In genomic region chr10:93938844-93939271, GRCm38 (mm10) we compare ENCODE assay signal across 17 mouse cellular contexts. TPM values are rescaled to one million over a fixed set of nuclear protein-coding genes. Genes with fewer than 3 reads are reported as not detected.
DNase-seq lines count a peak whose midpoint lies in the region; ATAC-seq and TF ChIP-seq lines count a peak whose summit lies in the region.
"Had no signal": no experiment of that assay in that cellular context is flagged by ENCODE, and none has a peak within 500 bp of the region (broad histone marks: within the 10 kb centered on the region; RNA-seq: fewer than 3 reads in every experiment).

No protein-coding gene starts in this region.

- no peak overlapping the region for H3K9ac ChIP-seq in forebrain, embryonic 16.5 days (replicated peaks; ENCODE audit: low read depth, low read length)
- H3K9ac ChIP-seq in forebrain, embryonic 13.5 days = no peak overlapping the region
- H3K9ac ChIP-seq in CH12.LX (ENCODE audit: insufficient read depth, low read depth) = no peak overlapping the region
- H3K9ac ChIP-seq in hindbrain, embryonic 13.5 days = no peak overlapping the region
- H3K9ac ChIP-seq: embryonic facial prominence, embryonic 13.5 days; intestine, embryonic 15.5 days; limb, embryonic 13.5 days; liver, postnatal 0 days had no signal

- peak overlapping the region; percentile 36 for H3K4me2 ChIP-seq in forebrain, embryonic 16.5 days (ENCODE audit: low read length)
- H3K4me2 ChIP-seq in forebrain, embryonic 13.5 days = no peak overlapping the region
- peak overlapping the region; percentile 91 for H3K4me2 ChIP-seq in CH12.LX (ENCODE audit: insufficient read depth, low read depth, poor library complexity, severe bottlenecking)
- H3K4me2 ChIP-seq in hindbrain, embryonic 13.5 days = no peak overlapping the region
- H3K4me2 ChIP-seq: embryonic facial prominence, embryonic 13.5 days; intestine, embryonic 15.5 days; limb, embryonic 13.5 days had no signal

- peaks cover 9% of the 10 kb centered on the region for H3K4me1 ChIP-seq in forebrain, embryonic 16.5 days (replicated peaks; ENCODE audit: control insufficient read depth, insufficient read depth, low read length)
- H3K4me1 ChIP-seq in forebrain, embryonic 13.5 days = 0 out of 2 replicates have a peak, but pooled peaks cover 8% of the 10 kb centered on the region
- H3K4me1 ChIP-seq in CH12.LX (ENCODE audit: control insufficient read depth in 1 of 2, insufficient read depth in 2 of 2) = peaks cover 0 to 20% of the 10 kb centered on the region in 2 experiments; a peak in 2 of 4 replicates
- peaks cover 6% of the 10 kb centered on the region for H3K4me1 ChIP-seq in hindbrain, embryonic 13.5 days (replicated peaks)

- dilution Hi-C loops in CH12.LX (cut with MboI; ENCODE audit: extremely low pct_ligation_motif_present, extremely low pct_unique_long_range_greater_than_20kb, low sequenced_read_pairs) = no loop called here

- H3K27me3 ChIP-seq in forebrain, embryonic 16.5 days (replicated peaks; ENCODE audit: control insufficient read depth, insufficient read depth, low read length) = no peaks in the 10 kb centered on the region
- H3K27me3 ChIP-seq in forebrain, embryonic 13.5 days = no peaks in the 10 kb centered on the region
- no peaks in the 10 kb centered on the region for H3K27me3 ChIP-seq in CH12.LX (replicated peaks)
- H3K27me3 ChIP-seq in hindbrain, embryonic 13.5 days = no peaks in the 10 kb centered on the region
- H3K27me3 ChIP-seq: embryonic facial prominence, embryonic 13.5 days; intestine, embryonic 15.5 days; limb, embryonic 13.5 days had no signal

- H3K36me3 ChIP-seq in forebrain, embryonic 16.5 days (ENCODE audit: control insufficient read depth, insufficient read depth) = no peaks in the 10 kb centered on the region
- no peaks in the 10 kb centered on the region for H3K36me3 ChIP-seq in forebrain, embryonic 13.5 days (ENCODE audit: poor library complexity, severe bottlenecking)
- H3K36me3 ChIP-seq in CH12.LX (replicated peaks in 1 of 2; ENCODE audit: control insufficient read depth in 1 of 2, insufficient read depth in 1 of 2, low read length in 1 of 2) = no peaks in the 10 kb centered on the region
- no peaks in the 10 kb centered on the region for H3K36me3 ChIP-seq in hindbrain, embryonic 13.5 days
- H3K36me3 ChIP-seq: embryonic facial prominence, embryonic 13.5 days; intestine, embryonic 15.5 days; limb, embryonic 13.5 days had no signal

- 44% methylated on average over 20 of the region's 20 CpGs for WGBS in forebrain, embryonic 16.5 days
- WGBS in forebrain, embryonic 13.5 days = 62% methylated on average over 20 of the region's 20 CpGs
- WGBS in hindbrain, embryonic 13.5 days = 90% methylated on average over 20 of the region's 20 CpGs

- no peak for TF ChIP-seq POLR2A in CH12.LX (IDR thresholded peaks at IDR 0.05; ENCODE audit: low read depth, low read length)

- TF ChIP-seq CTCF in CH12.LX (conservative IDR thresholded peaks at IDR 0.05 in 1 of 2, IDR thresholded peaks at IDR 0.05 in 1 of 2; ENCODE audit: low read depth in 2 of 2, low read length in 2 of 2) = no peak

- 0 out of 2 replicates have a peak, but pooled peaks have one; percentile 40 for ATAC-seq in forebrain, embryonic 16.5 days
- ATAC-seq in forebrain, embryonic 13.5 days = no peak
- no peak for ATAC-seq in hindbrain, embryonic 13.5 days (ENCODE audit: low FRiP score)
- ATAC-seq: intestine, embryonic 15.5 days; liver, postnatal 0 days had no signal

- H3K4me3 ChIP-seq in forebrain, embryonic 16.5 days (replicated peaks; ENCODE audit: low read length) = no peak overlapping the region
- H3K4me3 ChIP-seq in forebrain, embryonic 13.5 days = no peak overlapping the region
- H3K4me3 ChIP-seq in CH12.LX (replicated peaks in 1 of 3; ENCODE audit: low read depth in 2 of 3, low read length in 2 of 3, poor library complexity in 1 of 3) = no peak overlapping the region
- H3K4me3 ChIP-seq in hindbrain, embryonic 13.5 days = no peak overlapping the region
- H3K4me3 ChIP-seq: embryonic facial prominence, embryonic 13.5 days; intestine, embryonic 15.5 days; limb, embryonic 13.5 days had no signal

- DNase-seq in CH12.LX (ENCODE audit: extremely low read depth) = peak; percentile 59
- DNase-seq in cerebellum, postnatal 14 days = peak; percentile 63 to 65
- DNase-seq in thymus, postnatal 10 days (ENCODE audit: low spot score in 2 of 2) = peak; percentile 80 to 82
- DNase-seq in lung, postnatal 14 days = no peak
- DNase-seq in ovary, postnatal 36 days (ENCODE audit: low spot score) = no peak
- DNase-seq: adrenal gland, adult 8-10 months; heart, adult 18-20 months; heart, postnatal 10 days; liver, postnatal 0 days; right cerebral cortex, postnatal 4 days had no signal

- no peak for TF ChIP-seq EP300 in CH12.LX (IDR thresholded peaks at IDR 0.05; ENCODE audit: low read length)

- in situ Hi-C loops in CH12.LX (cut with MboI; ENCODE audit: low pct_ligation_motif_present, low pct_unique_long_range_greater_than_20kb, low sequenced_read_pairs) = no loop called here

- H3K27ac ChIP-seq in forebrain, embryonic 16.5 days (ENCODE audit: low read length) = no peak overlapping the region
- no peak overlapping the region for H3K27ac ChIP-seq in forebrain, embryonic 13.5 days
- no peak overlapping the region for H3K27ac ChIP-seq in CH12.LX (ENCODE audit: insufficient read depth, low read depth)
- no peak overlapping the region for H3K27ac ChIP-seq in hindbrain, embryonic 13.5 days
- H3K27ac ChIP-seq: embryonic facial prominence, embryonic 13.5 days; intestine, embryonic 15.5 days; kidney, postnatal 0 days; limb, embryonic 13.5 days had no signal

- H3K9me3 ChIP-seq in forebrain, embryonic 16.5 days (ENCODE audit: control insufficient read depth, low read length) = no peaks in the 10 kb centered on the region
- H3K9me3 ChIP-seq in forebrain, embryonic 13.5 days (replicated peaks) = no peaks in the 10 kb centered on the region
- H3K9me3 ChIP-seq in CH12.LX (replicated peaks; ENCODE audit: low read length) = no peaks in the 10 kb centered on the region
- H3K9me3 ChIP-seq in hindbrain, embryonic 13.5 days = no peaks in the 10 kb centered on the region
- H3K9me3 ChIP-seq: embryonic facial prominence, embryonic 13.5 days; intestine, embryonic 15.5 days; limb, embryonic 13.5 days had no signal

- no peaks in the 10 kb centered on the region for H3K79me2 ChIP-seq in CH12.LX (replicated peaks; ENCODE audit: control insufficient read depth, extremely low read depth, insufficient read depth, poor library complexity, severe bottlenecking)

- no peak for TF ChIP-seq RAD21 in CH12.LX (IDR thresholded peaks at IDR 0.05; ENCODE audit: low read depth, low read length)

TF ChIP-seq in CH12.LX, 34 proteins besides CTCF, POLR2A, EP300 and RAD21 (continues in another document):
- TF ChIP-seq JUND (conservative IDR thresholded peaks at IDR 0.05; ENCODE audit: low read depth, low read length) (no peak), TCF12 (IDR thresholded peaks at IDR 0.05; ENCODE audit: low read depth, low read length) (peak; percentile 31; the same call in 1 of the 2 replicates), PAX5 (IDR thresholded peaks at IDR 0.05; ENCODE audit: low read length) (no peak), SIN3A (IDR thresholded peaks at IDR 0.05; ENCODE audit: low read length) (no peak), JUN (IDR thresholded peaks at IDR 0.05; ENCODE audit: insufficient read depth, low read depth, low read length) (no peak), HCFC1 (IDR thresholded peaks at IDR 0.05; ENCODE audit: low read depth, low read length) (no peak), E2F4 (IDR thresholded peaks at IDR 0.05; ENCODE audit: insufficient replicate concordance, low read depth, low read length) (no peak), GABPA (IDR thresholded peaks at IDR 0.05; ENCODE audit: insufficient replicate concordance, low read depth, low read length) (no peak), MYC (IDR thresholded peaks at IDR 0.05; ENCODE audit: low read depth, low read length) (peak; percentile 92), ZC3H11A (IDR thresholded peaks at IDR 0.05; ENCODE audit: low read depth, low read length) (no peak), CHD1 (IDR thresholded peaks at IDR 0.05; ENCODE audit: low read depth, low read length) (no peak), TBP (conservative IDR thresholded peaks at IDR 0.05; ENCODE audit: low read depth, low read length) (no peak), ELF1 (IDR thresholded peaks at IDR 0.05; ENCODE audit: low read depth, low read length) (no peak), NRF1 (IDR thresholded peaks at IDR 0.05; ENCODE audit: low read depth, low read length) (no peak), POLR2AphosphoS2 (IDR thresholded peaks at IDR 0.05; ENCODE audit: low read depth, low read length) (no peak), USF2 (conservative IDR thresholded peaks at IDR 0.05; ENCODE audit: low read depth, low read length) (peak; percentile 80), KAT2A (IDR thresholded peaks at IDR 0.05; ENCODE audit: insufficient replicate concordance, low read length) (no peak), CHD2 (IDR thresholded peaks at IDR 0.05; ENCODE audit: low read length) (no peak), ZKSCAN1 (IDR thresholded peaks at IDR 0.05; ENCODE audit: borderline replicate concordance, low read depth, low read length) (no peak), NELFE (IDR thresholded peaks at IDR 0.05; ENCODE audit: low read depth, low read length) (no peak), RCOR1 (conservative IDR thresholded peaks at IDR 0.05; ENCODE audit: low read depth, low read length) (no peak), UBTF (IDR thresholded peaks at IDR 0.05; ENCODE audit: low read depth, low read length) (no peak), MAX (IDR thresholded peaks at IDR 0.05; ENCODE audit: low read length) (peak; percentile 89), MAZ (IDR thresholded peaks at IDR 0.05; ENCODE audit: low read depth, low read length) (no peak), MEF2A (IDR thresholded peaks at IDR 0.05; ENCODE audit: borderline replicate concordance, low read depth, low read length) (no peak), ZNF384 (IDR thresholded peaks at IDR 0.05; ENCODE audit: low read depth, low read length) (no peak), SMC3 (IDR thresholded peaks at IDR 0.05; ENCODE audit: low read depth, low read length) (no peak), BHLHE40 (IDR thresholded peaks at IDR 0.05; ENCODE audit: low read depth, low read length) (peak; percentile 72), MXI1 (IDR thresholded peaks at IDR 0.05; ENCODE audit: low read depth, low read length) (peak; percentile 19; the same call in 1 of the 2 replicates), USF1 (IDR thresholded peaks at IDR 0.05; ENCODE audit: low read depth, low read length) (peak; percentile 62)

RNA-seq across cellular contexts. Expression of gene Metap2, which starts 42.0 kb away (rescaled TPM):
- 147 and 156 TPM in 2 replicates for polyA plus RNA-seq in forebrain, embryonic 16.5 days (2015; fragmentation: Nextera tagmentation; extraction: Ambion mirVana)
- polyA plus RNA-seq in forebrain, embryonic 13.5 days (2015; fragmentation: Nextera tagmentation; extraction: Ambion mirVana) = 194 and 212 TPM in 2 replicates
- total RNA-seq in CH12.LX (2012; rRNA removed) = 183 and 217 TPM in 2 replicates
- 211 and 225 TPM in 2 replicates for total RNA-seq in CH12.LX (2014; rRNA removed)
- 710 and 994 TPM in 2 replicates for polyA plus RNA-seq in CH12.LX (2012; ENCODE audit: insufficient read length, low read depth)
- 182 and 184 TPM in 2 replicates for polyA plus RNA-seq in hindbrain, embryonic 13.5 days (2015; fragmentation: Nextera tagmentation; extraction: Ambion mirVana)

Comparison
In these comparisons a context has a peak if more than half of its experiments do, and no peak if none do; other contexts are left out.
1. H3K4me2 ChIP-seq: peak in forebrain, embryonic 16.5 days (single experiment) and CH12.LX (single experiment); none in forebrain, embryonic 13.5 days (single experiment) and hindbrain, embryonic 13.5 days (single experiment).
2. DNase-seq: peak in CH12.LX (single experiment), cerebellum, postnatal 14 days (2 of 2) and thymus, postnatal 10 days (2 of 2); none in lung, postnatal 14 days (single experiment) and ovary, postnatal 36 days (single experiment).